Mouse (Mus musculus): ENCODE data around the gene Lrig1.
"Not testable (repeated sequence)": the region's sequence is repeated elsewhere in the genome, so short reads cannot be mapped to it uniquely, and the experiment has no call there.

Gene Lrig1

DNA sequence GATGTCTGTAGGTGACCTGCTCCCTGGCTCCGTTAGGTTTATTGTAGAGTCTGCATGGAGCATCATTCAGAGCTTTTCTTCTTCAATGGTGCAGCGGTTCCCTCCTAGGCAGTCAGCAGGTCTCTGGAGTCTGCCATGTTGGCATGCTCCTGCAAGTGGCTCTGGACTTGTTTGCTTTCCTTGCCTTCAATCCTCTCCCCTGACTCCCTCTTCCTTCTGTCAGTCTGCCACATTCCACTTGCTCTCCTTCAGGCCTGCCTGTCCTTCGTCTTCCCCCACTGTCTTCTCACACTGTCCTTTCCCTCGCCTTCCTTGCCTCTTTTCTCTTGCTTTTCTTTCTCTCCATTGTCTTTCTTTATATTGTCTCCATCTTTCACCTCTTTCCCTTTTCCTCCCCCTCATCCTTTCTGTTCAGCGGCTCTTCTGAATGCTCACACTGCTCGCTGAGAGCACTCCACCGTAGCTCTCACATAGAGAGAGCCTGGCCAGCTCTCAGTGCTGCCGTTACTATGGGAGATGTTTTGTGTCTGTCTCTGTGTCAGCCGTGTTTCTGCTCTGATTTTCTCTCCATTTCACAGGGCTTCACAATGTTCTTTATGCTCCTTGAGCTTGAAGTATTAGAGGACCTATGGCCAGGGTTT, 124.3 kb downstream of the Lrig1 start:
- no peak for DNase-seq (ENCODE audit: low spot score)

DNA sequence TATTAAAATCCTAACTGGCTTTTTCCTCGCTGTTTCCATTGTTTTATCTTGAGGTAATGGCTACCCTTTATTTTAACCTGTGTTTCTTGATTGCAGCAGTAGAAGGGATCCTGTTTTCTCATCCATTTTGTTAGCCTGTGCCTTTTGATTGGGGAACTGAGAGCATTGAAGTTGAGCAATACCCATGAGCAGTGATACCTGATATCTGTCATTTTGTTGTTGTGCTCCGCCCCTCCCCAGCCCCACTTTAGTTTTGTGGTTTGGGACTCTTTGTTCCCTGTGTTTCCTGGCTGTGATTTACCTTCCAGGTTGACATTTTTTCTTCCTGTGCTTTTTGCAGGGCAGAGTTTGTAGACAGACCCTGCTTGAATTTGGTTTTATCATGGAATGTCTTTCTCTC, 131.9 kb downstream of the Lrig1 start:
- no peak for DNase-seq (ENCODE audit: low spot score)

DNA sequence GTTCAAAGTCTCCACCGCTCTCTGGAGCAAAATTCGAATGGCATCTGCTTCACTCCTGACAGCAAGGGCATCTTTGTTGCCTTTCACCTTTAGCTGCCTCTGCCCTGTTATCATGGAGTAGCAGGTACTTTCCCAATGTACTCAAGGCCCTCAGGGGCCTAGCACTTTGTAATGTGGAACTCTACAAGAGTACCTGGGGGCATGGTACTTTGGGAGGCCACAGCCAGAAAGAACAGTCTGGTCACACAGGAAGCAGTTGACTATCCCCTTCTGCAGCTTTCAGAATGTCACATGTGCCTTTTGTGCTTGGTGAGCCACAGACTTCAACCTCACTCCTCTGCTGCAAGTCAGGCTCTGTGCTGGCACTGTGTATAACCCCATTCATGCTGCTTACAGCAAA, 134.2 kb downstream of the Lrig1 start:
- no peak for DNase-seq (ENCODE audit: low spot score)

DNA sequence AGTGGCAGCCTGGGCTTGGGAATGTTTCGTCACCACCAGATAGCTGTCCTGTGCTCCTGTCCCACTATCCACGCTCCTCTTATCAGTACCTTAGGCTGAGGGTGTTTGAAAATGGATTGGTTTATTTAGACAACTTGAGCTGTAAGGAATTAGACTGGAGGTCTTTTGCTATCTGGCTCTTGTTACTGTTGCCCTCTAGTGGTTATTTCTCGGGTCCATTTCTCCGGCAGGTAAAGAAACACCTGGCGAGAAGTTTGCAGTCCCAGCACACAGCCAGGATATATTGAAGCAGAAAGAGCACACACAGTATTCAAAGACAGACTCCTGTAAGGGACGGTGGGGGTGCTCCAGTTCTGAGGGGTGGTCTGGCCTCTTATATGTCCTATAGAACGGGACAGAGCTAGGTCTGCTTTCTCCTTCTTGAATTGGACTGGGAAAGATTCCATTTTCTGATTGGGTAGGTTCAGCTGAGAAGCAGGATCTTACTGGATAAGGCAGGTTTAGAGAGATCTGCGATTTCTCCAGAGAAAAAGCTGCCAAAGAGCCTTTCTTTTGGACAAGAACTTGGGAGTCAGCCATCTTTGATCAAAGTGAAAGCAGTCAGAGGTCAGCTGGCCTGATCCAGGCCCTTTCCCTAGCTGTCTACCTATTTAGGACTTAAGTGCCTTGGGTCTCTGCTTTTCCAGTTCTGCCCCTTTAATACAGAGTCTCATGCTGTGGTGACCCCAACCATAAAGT, 136.6 kb downstream of the Lrig1 start:
- DNase-seq (ENCODE audit: low spot score), result no peak

DNA sequence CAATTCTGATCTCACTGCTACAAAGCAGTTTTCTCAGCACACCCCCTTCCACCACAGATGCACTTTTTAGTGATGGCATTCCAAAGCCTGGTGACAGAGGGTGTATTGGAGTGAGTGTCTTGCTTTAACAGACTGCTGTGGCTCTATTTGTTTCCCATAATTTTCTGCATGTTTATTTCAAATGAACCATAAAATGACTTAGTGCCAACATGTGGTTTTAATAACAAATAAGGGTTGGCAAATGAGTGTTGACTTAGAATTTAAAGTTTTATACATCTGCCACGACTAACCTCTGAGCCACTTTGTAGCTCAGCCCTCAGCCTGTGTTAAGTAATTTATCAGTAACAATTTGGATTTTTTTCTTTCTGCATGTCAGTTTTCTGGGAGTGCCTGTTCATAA, 138.6 kb downstream of the Lrig1 start:
- DNase-seq (ENCODE audit: low spot score), result no peak

DNA sequence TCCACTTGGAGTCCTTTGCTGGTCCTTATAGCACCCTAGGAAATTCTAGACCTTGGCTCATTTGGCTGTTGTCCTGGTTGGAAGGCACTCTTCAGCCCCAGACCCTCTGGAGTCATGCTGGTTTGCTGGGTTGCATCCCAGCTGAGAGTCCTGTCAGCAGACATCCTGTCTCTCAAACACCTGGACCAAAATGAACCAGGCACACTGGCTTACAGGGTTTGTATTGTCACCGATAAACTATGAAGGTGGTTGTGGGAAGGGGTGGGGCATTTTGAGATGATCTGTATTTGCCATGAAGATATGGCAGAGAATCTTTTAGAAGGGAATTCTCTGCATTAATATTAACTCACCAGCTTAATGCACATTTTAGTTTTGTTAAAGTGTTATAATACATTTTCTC, 139.1 kb downstream of the Lrig1 start:
- DNase-seq (ENCODE audit: low spot score), result no peak

DNA sequence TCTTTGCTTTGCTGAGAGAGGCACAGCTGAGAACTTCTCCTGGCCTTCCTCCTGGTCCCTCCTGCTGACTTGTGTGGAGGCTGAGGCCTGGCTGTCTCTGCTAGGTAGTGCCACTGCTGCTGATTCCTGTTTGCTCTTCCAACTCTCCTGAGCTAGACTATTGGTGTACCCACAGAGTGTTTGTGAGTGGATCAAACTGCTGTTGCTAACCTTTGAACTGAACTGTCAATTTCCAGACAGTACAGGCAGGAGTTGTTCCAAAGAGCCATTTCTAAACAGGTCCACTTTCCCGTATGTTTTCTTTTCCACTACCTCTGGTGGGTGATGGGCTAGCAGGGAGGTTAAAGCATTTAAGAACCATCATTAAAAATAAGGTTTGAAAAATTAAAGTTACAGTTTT, 141.4 kb downstream of the Lrig1 start:
- DNase-seq (ENCODE audit: low spot score), result not testable (repeated sequence)

All from embryo, embryonic 10.5 days (tissue).